Mouse (Mus musculus): Measurements from ENCODE around the gene Nnat.

Gene Nnat

GRCm38 (mm10) chr2:157601435-157601839 is 41.6 kb downstream of the Nnat start:
- DNase-seq (ENCODE audit: low read depth, low spot score) = no peak

- DNase-seq (ENCODE audit: low read depth, low spot score) = peak; percentile 82
Measured at GRCm38 (mm10) chr2:157605025-157605675, 45.3 kb downstream of the Nnat start.

GRCm38 (mm10) chr2:157607542-157608236 is 47.8 kb downstream of the Nnat start:
- no peak for DNase-seq (ENCODE audit: low read depth, low spot score)

- no peak for DNase-seq (ENCODE audit: low read depth, low spot score)
Measured at GRCm38 (mm10) chr2:157611735-157612134, 51.9 kb downstream of the Nnat start.
